Mouse (Mus musculus): ENCODE measurements at regions not wholly inside any gene's neighbourhood (a gene's known extent, or its start where the extent isn't known, plus 50 kb on each side); places are given as distances from the start of the nearest gene placed in this dataset.

DNA sequence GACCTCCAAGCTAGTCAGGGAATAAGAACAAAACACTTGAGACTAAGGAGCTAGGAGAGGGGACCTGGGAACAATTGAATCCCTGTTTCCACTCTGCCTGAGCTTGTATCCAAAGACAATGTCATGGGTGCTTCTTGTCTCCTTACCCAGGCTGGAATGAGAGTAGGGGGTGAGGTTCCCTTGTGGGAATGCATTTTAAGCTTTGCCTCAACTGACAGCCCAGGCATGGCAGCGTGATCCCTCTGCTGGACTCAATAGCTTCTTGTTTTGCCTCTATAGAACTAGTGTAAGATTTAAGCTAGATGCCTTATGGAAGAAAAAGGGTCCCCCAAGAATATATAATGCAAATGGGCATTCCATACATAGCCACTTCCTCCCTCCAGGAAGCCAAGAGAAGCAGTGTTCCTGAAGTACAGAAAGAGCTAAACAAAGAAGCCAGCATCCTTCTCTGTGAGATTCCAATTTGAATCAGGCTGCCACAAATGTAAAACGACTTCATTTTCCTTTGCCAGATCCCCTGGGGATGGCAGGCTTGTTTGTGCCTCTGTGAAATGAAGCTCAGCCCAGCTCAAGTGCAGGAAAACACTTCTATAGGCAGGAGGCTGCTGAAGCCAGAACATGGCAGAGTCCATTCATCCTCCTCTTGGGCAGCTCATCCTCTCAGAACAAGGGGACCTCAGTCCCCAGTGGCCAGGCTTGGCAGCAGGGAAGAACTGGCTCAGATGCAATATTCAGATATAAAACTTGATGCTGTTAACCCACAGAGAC lies 339.3 kb upstream of the Trib2 start:
- TF ChIP-seq GATA4 (IDR thresholded peaks at IDR 0.05; ENCODE audit: insufficient replicate concordance, low read length) = no peak

DNA sequence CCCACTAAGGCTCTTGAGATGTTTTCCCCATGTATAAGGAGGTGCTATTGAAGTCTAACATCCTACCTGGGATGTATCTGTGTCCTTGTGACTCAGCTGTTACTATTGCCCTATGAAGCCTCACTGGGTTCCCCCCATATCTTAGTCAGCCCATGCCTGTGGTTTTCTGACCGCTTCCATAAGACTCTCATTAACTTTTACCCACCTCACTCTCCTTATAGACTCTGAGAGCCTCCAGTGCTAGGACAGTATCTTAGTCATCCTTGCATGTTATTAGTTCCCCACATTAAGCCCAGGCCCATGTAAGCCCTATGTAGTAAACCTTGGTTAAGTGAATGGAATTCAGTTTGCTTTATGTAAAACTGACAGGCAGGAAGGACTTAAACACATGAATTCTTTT lies 337.5 kb upstream of the Trib2 start:
- TF ChIP-seq GATA4 (IDR thresholded peaks at IDR 0.05; ENCODE audit: insufficient replicate concordance, low read length) = no peak

- TF ChIP-seq GATA4 (IDR thresholded peaks at IDR 0.05; ENCODE audit: insufficient replicate concordance, low read length) = no peak
Observed at GRCm38 (mm10) chr12:16152108-16152507, 335.4 kb upstream of the Trib2 start.

- TF ChIP-seq GATA4 (IDR thresholded peaks at IDR 0.05; ENCODE audit: insufficient replicate concordance, low read length) = no peak
Observed at GRCm38 (mm10) chr12:16151170-16151702, 334.5 kb upstream of the Trib2 start.

GRCm38 (mm10) chr12:16146919-16147318 lies 330.2 kb upstream of the Trib2 start:
- no peak for TF ChIP-seq GATA4 (IDR thresholded peaks at IDR 0.05; ENCODE audit: insufficient replicate concordance, low read length)

DNA sequence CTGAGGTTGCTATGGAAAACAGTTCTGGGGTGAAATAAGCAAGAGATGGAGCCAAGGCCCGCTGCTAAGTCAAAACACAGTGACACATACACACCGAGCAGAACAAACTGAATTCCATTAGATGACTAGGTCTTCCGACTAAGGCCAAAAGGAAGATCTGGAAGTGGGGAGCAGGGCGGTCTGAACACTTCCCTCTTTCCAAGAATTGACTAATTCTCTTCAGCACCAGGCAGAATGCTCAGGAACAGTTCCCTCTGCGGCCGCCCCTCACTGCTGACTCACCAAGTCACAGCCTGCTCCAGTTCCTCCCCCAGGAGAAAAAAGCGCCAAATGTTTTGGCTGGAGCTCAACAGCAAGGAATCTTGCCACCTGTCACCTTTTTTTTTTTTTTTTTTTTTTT lies 328.9 kb upstream of the Trib2 start:
- TF ChIP-seq GATA4 (IDR thresholded peaks at IDR 0.05; ENCODE audit: insufficient replicate concordance, low read length) = no peak

- TF ChIP-seq GATA4 (IDR thresholded peaks at IDR 0.05; ENCODE audit: insufficient replicate concordance, low read length) = no peak
Observed at GRCm38 (mm10) chr12:16141193-16141592, 324.5 kb upstream of the Trib2 start.

- TF ChIP-seq GATA4 (IDR thresholded peaks at IDR 0.05; ENCODE audit: insufficient replicate concordance, low read length) = no peak
Observed at GRCm38 (mm10) chr12:16140511-16141110, 323.9 kb upstream of the Trib2 start.

DNA sequence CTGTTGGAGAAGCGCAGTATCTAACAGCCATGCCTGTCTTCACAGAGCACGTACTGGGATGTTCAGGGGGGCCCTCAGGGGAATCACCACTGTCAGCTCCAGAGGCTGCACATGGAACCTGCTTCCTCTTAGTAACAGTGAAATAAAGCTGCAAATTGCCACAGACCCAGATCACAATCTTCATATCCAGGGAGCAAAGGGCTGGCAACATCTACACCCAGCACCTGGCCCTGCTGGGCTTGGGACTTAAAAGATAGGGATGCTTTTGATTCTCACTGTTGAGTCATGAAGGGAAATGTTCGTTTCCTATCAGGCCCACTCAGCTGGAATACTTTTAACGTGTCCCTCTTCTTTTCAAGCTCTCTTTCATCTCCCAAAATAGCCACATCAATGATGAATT lies 322.4 kb upstream of the Trib2 start:
- no peak for TF ChIP-seq GATA4 (IDR thresholded peaks at IDR 0.05; ENCODE audit: insufficient replicate concordance, low read length)

DNA sequence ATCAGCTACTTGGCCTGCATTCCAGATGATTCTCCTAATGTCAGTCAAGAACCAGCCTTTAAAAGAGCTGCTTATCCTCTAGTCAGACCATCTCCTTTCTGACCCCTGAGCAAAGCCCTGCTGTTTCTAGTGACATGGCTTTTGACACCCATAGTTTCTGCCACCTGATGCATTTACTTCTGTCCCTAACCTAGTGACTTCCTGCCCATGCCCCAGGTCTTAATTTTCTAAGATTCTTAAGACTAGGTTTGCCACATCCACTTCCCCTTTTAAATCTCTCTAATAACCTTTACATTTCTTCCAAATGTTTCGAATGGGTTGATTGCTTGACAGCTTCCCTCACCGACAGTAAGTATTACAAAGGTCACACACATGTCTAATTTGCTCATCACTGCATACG lies 321.1 kb upstream of the Trib2 start:
- TF ChIP-seq GATA4 (IDR thresholded peaks at IDR 0.05; ENCODE audit: insufficient replicate concordance, low read length) = no peak

DNA sequence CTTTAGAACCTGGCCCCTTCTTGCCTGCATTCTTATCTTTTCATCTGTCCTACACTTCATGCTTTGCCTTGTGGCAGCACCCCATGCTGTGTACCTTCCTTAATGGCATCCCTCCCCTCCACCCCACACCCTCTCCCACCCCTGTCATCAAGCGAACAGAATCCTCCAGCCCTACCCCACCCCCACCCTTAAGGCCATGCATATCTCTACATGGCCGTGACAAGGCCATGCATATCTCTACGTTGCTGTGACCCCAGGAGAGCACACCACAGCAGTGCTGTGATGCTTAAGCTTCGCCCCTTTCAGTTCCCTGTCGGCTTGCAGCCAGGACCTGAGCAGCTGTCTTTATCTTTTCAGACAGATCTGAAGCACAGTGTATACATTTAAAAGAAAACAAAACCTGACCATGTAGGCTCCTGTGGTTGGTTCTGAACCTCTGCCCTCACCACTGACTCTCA lies 319.5 kb upstream of the Trib2 start:
- no peak for TF ChIP-seq GATA4 (IDR thresholded peaks at IDR 0.05; ENCODE audit: insufficient replicate concordance, low read length)

- no peak for TF ChIP-seq GATA4 (IDR thresholded peaks at IDR 0.05; ENCODE audit: insufficient replicate concordance, low read length)
Observed at GRCm38 (mm10) chr12:16135602-16136213, 319.0 kb upstream of the Trib2 start.

DNA sequence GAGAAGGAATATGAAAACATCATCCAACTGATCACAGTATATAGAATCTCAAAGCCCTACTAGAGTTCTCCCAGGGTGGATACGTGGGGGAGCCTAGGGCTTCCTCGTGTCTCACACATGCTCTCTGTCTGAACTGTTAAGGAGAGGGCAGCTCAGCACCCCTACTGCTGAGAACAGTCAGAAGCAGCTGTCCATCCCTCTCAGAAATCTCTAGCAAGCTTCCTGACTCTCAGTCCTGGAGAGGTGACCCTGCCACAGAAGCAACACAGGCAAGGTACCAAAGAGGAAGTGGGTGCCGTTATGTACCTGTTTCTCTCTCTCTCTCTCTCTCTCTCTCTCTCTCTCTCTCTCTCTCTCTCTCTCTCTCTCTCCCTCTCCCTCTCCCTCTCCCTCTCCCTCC lies 317.7 kb upstream of the Trib2 start:
- no peak for TF ChIP-seq GATA4 (IDR thresholded peaks at IDR 0.05; ENCODE audit: insufficient replicate concordance, low read length)

DNA sequence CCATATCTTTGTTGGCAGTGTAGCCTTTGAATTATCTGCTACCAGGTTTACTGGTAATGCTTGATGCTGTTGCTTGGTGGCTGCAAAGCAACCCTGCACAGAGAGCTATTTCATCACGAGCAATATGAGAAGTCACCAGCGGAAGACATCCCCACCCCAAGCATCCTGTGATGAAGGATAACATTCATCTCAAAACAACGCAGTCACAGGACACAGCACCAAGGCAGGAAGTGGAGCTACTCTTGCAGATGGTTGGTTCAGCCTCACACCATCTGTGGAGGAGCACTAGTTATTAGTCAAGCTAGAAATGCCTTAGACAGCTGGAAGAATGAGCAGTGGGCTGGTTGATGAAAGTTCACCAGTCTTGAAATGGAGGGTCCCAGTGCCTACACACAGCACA lies 316.5 kb upstream of the Trib2 start:
- TF ChIP-seq GATA4 (IDR thresholded peaks at IDR 0.05; ENCODE audit: insufficient replicate concordance, low read length) = no peak; the same call in 1 of the 2 replicates

DNA sequence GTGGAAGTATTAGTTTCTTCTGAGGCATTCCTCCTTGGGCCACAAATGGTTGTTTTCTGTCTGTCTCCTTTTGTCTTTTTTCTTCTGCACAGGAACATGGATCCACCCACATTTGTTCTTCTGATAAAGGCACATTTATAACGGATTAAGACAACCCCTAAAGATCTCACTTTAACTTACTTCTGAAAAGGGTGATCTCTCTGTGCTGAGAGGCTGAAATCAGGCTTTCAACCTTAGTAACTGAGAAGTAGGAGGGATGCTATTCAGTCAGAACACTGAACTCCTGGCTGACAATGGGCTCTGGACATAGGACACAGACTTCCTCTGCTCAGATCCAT lies 315.0 kb upstream of the Trib2 start:
- no peak for TF ChIP-seq GATA4 (IDR thresholded peaks at IDR 0.05; ENCODE audit: insufficient replicate concordance, low read length)

Measured in liver, adult (tissue).